Mouse (Mus musculus) liver, embryonic 14.5 days (tissue): Measurements from ENCODE around the gene Itga7. TPM values are rescaled to one million over a fixed set of nuclear protein-coding genes. Genes with fewer than 3 reads are reported as not detected.
A peak's percentile ranks its signal among the peaks of the same experiment; 100 is the strongest.

Experiments used
- ATAC-seq: fragments of 200-750 bp; cut with Nextera tagmentation; 2 replicates; pipeline ENCODE4 v1.8.0; 2017; ENCODE audit warnings: moderate number of reproducible peaks, mild to moderate bottlenecking, moderate library complexity; ENCODE audit not compliant: insufficient read depth
- DNase-seq, 3 experiments: peaks; one replicate each; pipeline ENCODE4 v3.0.0-alpha.2; 2012 to 2013; ENCODE audit warnings: low read depth in 3 of 3, low spot score in 3 of 3
- H3K27ac ChIP-seq: fragments of 300-500 bp; sonication (generic); 2 replicates; pipeline ENCODE4 v1.5.1; 2014; ENCODE audit warnings: moderate library complexity, mild to moderate bottlenecking, control low read depth, inconsistent platforms
- H3K27me3 ChIP-seq: fragments of 300-500 bp; sonication (generic); 2 replicates; pipeline ENCODE4 v1.6.1; 2014; ENCODE audit warnings: mild to moderate bottlenecking, low read length, moderate library complexity; ENCODE audit not compliant: control insufficient read depth, insufficient read depth
- H3K36me3 ChIP-seq: fragments of 300-500 bp; sonication (generic); replicated peaks from 2 replicates; pipeline ENCODE4 v1.6.1; 2014; ENCODE audit warnings: low read depth; ENCODE audit not compliant: control insufficient read depth, insufficient read depth
- H3K4me1 ChIP-seq, 2 experiments: fragments of 200-500 bp in 1 of 2; fragments of 300-500 bp in 1 of 2; sonication (generic) in 1 of 2; replicated peaks; 2 replicates each; pipeline ENCODE4 v1.6.1; 2012 to 2014; ENCODE audit warnings: antibody characterized with exemption in 1 of 2, inconsistent platforms in 1 of 2, low read length in 1 of 2; ENCODE audit not compliant: control insufficient read depth in 2 of 2, insufficient read depth in 2 of 2
- H3K4me2 ChIP-seq: fragments of 300-500 bp; sonication (generic); 2 replicates; pipeline ENCODE4 v1.6.1; 2014; ENCODE audit warnings: low read depth, mild to moderate bottlenecking, control low read depth, moderate library complexity
- H3K4me3 ChIP-seq, 2 experiments: fragments of 200-500 bp in 1 of 2; fragments of 300-500 bp in 1 of 2; sonication (generic) in 1 of 2; 2 replicates each; pipeline ENCODE4 v1.5.1; 2012 to 2014; ENCODE audit warnings: low read depth in 2 of 2, low read length in 2 of 2, mild to moderate bottlenecking in 2 of 2, control low read depth in 1 of 2, inconsistent platforms in 1 of 2, moderate library complexity in 1 of 2; ENCODE audit not compliant: insufficient read depth in 1 of 2
- H3K9ac ChIP-seq: fragments of 300-500 bp; sonication (generic); replicated peaks from 2 replicates; pipeline ENCODE4 v1.6.1; 2014; ENCODE audit warnings: mild to moderate bottlenecking, control low read depth, moderate library complexity
- H3K9me3 ChIP-seq: fragments of 300-500 bp; sonication (generic); 2 replicates; pipeline ENCODE4 v1.6.1; 2016; ENCODE audit warnings: low read length, mixed read lengths; ENCODE audit not compliant: control insufficient read depth
- CTCF ChIP-seq: IDR thresholded peaks from 2 replicates; pipeline ENCODE4 v1.5.1; 2016; ENCODE audit warnings: antibody characterized with exemption, low read depth, control low read depth
- EP300 ChIP-seq: IDR thresholded peaks from 2 replicates; pipeline ENCODE4 v1.6.1; 2016; ENCODE audit warnings: antibody characterized with exemption, low read depth
- WGBS: fragments of 180-500 bp; shearing (Covaris S2); extraction: QIAGEN DNeasy Blood & Tissue Kit; methylation state at CpG from one replicate; pipeline ENCODE4 v1.1.7; 2014; ENCODE audit not compliant: insufficient replicate concordance; 5-methylcytosine and 5-hydroxymethylcytosine counted together
- polyA plus RNA-seq, 2 experiments: library from polyadenylated mRNA; depleted of rRNA in 1 of 2; stranded (reverse) in 1 of 2; unstranded in 1 of 2; fragments of >200 nt; fragmentation: Nextera tagmentation in 1 of 2; extraction: Ambion mirVana in 1 of 2; gene quantifications; 2 replicates each; pipeline versions ENCODE4 v1.2.1 to v1.2.3; 2012 to 2014

The Itga7 gene
- polyA plus RNA-seq, 2 experiments: 0.15 to 0.19 TPM

DNA sequence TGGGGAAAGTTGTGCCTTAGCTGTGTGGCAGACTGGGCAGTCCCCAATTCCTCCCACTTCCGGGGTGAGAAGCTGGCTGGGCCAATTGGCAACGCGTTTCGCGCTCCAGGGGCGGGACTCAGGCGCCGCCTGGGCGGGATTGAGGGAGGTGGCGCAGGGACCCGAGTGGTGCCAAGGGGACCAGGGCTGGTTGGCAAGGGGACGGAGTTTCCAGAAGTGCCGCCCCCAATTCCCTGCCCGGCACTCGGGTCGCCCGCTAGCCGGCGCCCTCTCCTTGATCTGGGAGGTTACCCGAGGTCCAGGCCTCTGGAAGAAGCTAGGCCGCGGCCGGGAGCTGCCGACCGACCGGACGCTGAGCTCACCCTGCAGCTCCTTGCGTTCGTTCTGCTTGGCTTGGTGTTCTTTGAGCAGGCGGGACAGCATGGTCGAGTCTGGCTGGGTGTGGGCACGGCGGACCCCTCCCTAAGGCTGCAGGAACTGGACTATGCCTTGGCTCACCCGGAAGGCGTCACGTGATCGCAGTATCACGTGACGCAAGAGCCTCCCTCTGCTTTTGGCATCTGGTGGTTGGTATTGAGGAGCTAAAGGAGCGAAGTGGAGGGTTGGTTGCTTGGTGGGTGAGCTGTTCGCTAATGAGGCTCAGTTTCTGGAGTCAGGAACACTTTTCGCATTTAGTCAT lies 10.5 kb upstream of the Itga7 start:
- no peak for TF ChIP-seq EP300
- peak; percentile 28 for TF ChIP-seq CTCF
- Histone ChIP-seq H3K27ac (peak overlapping the region; percentile 69), H3K27me3 (no peaks in the 10 kb centered on the region; the same call in 1 of the 2 replicates), H3K4me3 (peak overlapping the region; percentile 69 to 97), H3K4me1 (peaks cover 12 to 17% of the 10 kb centered on the region in 2 experiments), H3K4me2 (peak overlapping the region; percentile 80), H3K9me3 (no peaks in the 10 kb centered on the region), H3K36me3 (no peaks in the 10 kb centered on the region), H3K9ac (peak overlapping the region; percentile 91)
- peak; percentile 98 for ATAC-seq
- peak; percentile 75 to 78 (median 78) for DNase-seq
- under 1% methylated on average over 42 of the region's 42 CpGs for WGBS

DNA sequence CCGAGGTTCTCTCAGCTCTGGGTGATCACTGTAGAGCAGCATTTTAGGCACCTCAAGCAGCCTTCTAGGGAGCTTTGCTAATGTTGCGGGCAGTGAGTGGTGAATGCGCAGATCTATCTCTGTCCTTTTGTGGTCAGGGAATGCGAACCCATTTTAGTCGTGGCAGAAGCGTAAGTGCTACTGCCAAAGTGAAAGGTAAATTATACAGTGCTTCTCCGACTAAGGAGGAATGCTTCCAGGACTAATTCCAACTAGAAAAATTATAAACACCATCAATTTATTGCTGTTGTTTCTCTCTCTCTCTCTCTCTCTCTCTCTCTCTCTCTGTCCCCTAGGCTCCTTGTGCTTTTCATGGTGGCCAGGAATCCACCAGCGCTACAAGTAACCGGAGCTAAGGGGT lies 9.7 kb upstream of the Itga7 start, which contains the start of gene Bloc1s1:
Gene Bloc1s1 (minus strand): TSS at position 101 of the 400 bp plus-strand sequence.
- WGBS: 45% methylated on average over 9 of the region's 9 CpGs
- no peak for DNase-seq
- ATAC-seq: no peak

DNA sequence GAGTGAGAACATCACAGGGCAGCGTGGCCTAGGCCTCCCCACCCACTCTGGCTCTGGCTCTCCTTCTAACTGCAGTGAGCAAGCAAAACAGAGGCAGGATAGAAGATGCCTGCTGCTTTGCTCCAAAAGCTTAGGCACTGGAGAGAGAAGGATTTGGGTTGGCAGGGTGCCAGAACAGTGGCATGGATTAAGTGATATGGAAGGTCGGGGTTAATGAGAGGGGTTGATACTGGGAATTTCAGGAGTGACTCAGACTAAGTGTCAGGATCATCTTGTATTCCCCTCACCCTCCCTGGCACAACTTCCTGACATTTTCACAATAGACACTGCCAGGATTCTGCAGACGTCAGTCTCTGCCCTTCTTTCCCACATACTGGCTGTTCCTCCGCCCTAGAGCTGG lies 5.3 kb upstream of the Itga7 start:
- 28% methylated on average over 4 of the region's 4 CpGs for WGBS
- Histone ChIP-seq H3K27me3 (peaks cover 32% of the 10 kb centered on the region), H3K36me3 (no peaks in the 10 kb centered on the region), H3K4me1 (peaks cover 5 to 6% of the 10 kb centered on the region in 2 experiments), H3K4me2 (no peak overlapping the region), H3K9ac (no peak overlapping the region), H3K27ac (no peak overlapping the region), H3K4me3 (no peak overlapping the region), H3K9me3 (no peaks in the 10 kb centered on the region)
- no peak for ATAC-seq
- TF ChIP-seq EP300 (no peak), CTCF (no peak)
- DNase-seq: no peak

More for the DNA sequence above, 9.7 kb upstream of the Itga7 start, which contains the start of gene Bloc1s1:
- H3K9me3 ChIP-seq: no peaks in the 10 kb centered on the region
- peak within 1 kb of the TSS; percentile 69 for H3K27ac ChIP-seq
- H3K36me3 ChIP-seq: no peaks in the 10 kb centered on the region
- peaks cover 5% of the 10 kb centered on the region; the same call in 1 of the 2 replicates for H3K27me3 ChIP-seq
- H3K4me2 ChIP-seq: peak within 1 kb of the TSS; percentile 80
- H3K4me3 ChIP-seq: peak within 1 kb of the TSS; percentile 69 to 97
- H3K9ac ChIP-seq: peak within 1 kb of the TSS; percentile 91
- peaks cover 12 to 17% of the 10 kb centered on the region in 2 experiments for H3K4me1 ChIP-seq
- TF ChIP-seq CTCF (no peak), EP300 (no peak)

DNA sequence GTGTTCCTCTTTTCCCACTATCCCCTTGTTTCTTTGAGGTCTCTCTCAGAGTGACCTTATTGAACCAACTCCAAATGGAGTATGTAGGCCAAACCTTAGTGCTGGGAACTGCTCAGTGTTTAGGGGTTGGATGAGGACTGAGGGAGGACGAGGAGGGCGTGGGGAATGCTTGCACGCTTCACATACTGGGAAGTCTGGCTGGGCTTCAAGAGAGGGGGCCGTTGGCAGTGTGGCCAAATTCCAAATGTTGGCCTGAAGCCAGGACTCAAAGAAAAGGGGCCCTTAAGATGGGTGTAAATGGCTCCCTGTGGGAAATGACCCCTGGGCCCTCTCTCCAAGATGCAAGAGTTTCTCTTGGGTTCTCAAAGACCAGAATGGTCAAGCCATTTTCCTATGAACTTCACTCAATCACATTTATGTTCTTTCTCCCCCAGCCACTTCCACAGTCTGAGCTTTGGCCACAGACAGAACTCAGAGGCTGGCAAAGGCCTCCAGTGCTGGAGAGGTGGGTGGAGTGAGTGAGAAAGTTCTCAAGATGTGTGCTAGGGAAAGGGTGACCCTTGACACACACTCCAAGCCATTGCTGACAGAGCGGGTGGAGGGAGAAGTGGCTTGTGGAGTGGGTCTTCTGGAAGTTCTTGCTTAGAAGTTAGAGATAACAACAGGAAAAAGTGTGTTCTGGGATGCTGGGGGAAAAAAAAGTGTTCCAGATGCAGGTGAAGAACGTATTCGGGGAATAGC lies 3.8 kb upstream of the Itga7 start:
- H3K4me3 ChIP-seq: no peak overlapping the region
- no peak for TF ChIP-seq CTCF
- TF ChIP-seq EP300: no peak
- ATAC-seq: no peak
- no peaks in the 10 kb centered on the region for H3K4me1 ChIP-seq
- no peaks in the 10 kb centered on the region for H3K36me3 ChIP-seq
- H3K4me2 ChIP-seq: no peak overlapping the region
- H3K27me3 ChIP-seq: peaks cover 45% of the 10 kb centered on the region
- H3K27ac ChIP-seq: no peak overlapping the region
- no peak for DNase-seq
- no peak overlapping the region for H3K9ac ChIP-seq
- H3K9me3 ChIP-seq: no peaks in the 10 kb centered on the region
- 49% methylated on average over 7 of the region's 7 CpGs for WGBS

DNA sequence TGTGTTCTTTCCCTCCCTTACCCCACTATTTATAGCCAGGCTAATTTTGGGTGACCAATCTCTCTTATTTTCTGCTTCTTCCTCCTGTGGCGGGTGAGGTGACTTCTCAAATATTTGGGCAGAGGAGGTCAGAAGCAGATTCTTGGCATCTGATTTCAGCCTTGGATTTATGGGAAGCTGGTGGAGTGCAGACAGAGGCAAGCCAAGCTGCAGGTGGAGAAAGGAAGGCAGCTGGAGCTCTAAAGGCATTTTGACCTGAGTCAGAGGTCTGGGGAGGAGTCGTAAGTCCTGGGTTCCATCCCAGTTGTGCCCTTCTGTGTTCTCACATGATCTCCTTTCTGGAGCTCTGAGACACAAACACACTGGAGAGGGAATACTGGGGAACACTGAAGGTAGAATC lies 2.2 kb upstream of the Itga7 start:
- no peak for TF ChIP-seq EP300
- no peak for TF ChIP-seq CTCF
- WGBS: 41% methylated on average over 2 of the region's 2 CpGs
- ATAC-seq (no peak), DNase-seq (no peak)
- no peaks in the 10 kb centered on the region for H3K9me3 ChIP-seq
- H3K4me3 ChIP-seq: no peak overlapping the region
- H3K27me3 ChIP-seq: peaks cover 58% of the 10 kb centered on the region
- H3K9ac ChIP-seq: no peak overlapping the region
- H3K4me1 ChIP-seq: no peaks in the 10 kb centered on the region
- no peak overlapping the region for H3K4me2 ChIP-seq
- no peaks in the 10 kb centered on the region for H3K36me3 ChIP-seq
- no peak overlapping the region for H3K27ac ChIP-seq
